Mouse (Mus musculus): ENCODE measurements at regions not wholly inside any gene's neighbourhood (a gene's known extent, or its start where the extent isn't known, plus 50 kb on each side); places are given as distances from the start of the nearest gene placed in this dataset.

- no peak for DNase-seq (ENCODE audit: extremely low spot score, low read depth, low spot score)
Observed at GRCm38 (mm10) chr5:106321023-106321422, 136.9 kb downstream of the Barhl2 start.

DNA sequence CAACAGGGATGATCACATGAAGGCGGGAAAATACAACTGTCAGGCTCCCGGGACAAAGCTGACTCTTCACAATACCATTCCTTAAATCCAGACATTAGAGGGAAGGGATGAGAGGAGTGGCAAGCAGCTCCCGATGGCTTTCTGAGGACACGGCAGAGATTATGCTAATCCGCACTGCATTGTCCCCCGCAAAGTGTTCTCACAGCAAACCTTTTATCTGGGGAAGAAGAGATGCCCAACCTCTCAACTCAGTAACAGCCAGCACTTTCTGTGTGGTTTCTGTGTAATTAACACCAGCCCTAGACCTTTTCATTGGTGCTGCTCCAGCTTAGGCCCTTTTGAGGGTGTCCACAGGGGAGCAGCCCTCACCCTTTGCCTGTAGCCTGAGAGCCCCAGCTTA lies 137.9 kb downstream of the Barhl2 start:
- DNase-seq (ENCODE audit: extremely low spot score, low read depth, low spot score): no peak

- no peak for DNase-seq (ENCODE audit: extremely low spot score, low read depth, low spot score)
Observed at GRCm38 (mm10) chr5:106318246-106318645, 139.7 kb downstream of the Barhl2 start.

DNA sequence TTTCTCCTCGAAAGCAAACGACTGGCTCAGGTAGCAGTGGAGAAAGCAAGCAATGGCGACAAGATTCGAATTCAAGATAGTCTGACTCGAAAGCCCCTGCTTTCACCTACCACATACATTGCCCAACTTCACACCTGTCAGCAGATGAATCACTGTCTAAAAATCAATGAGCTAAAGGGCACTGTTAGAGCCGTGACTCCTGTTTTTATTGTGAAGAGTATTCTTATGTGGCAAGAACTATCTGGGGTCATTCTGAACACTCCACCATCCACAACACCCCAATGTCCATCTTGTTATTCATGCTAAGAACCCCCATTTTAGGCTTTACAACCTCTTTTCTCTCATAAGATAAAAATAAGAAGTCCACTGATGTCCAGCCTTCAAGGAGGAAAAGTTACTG lies 144.1 kb downstream of the Barhl2 start:
- DNase-seq (ENCODE audit: extremely low spot score, low read depth, low spot score): no peak

GRCm38 (mm10) chr5:106301372-106301771 lies 156.6 kb downstream of the Barhl2 start:
- DNase-seq (ENCODE audit: extremely low spot score, low read depth, low spot score): no peak

DNA sequence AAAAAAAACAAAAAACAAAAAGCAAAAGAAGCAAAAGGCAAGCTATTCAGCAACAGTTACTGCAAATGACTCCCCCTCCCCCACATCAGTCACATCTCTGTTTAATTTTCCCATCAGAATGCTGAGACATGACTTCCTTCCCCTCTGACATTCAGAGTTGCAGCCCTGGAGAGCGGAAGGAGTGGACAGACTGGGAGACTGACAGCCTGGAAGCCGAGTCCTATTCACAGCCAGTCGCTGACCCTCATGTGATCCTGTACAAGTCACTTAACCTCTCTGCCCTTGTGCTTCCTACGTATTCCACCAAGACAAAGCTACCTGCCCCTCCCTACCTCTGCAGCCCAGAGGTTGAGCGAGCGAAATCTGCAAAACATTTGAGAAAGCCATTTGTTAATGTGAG lies 161.2 kb downstream of the Barhl2 start:
- no peak for DNase-seq (ENCODE audit: extremely low spot score, low read depth, low spot score)

DNA sequence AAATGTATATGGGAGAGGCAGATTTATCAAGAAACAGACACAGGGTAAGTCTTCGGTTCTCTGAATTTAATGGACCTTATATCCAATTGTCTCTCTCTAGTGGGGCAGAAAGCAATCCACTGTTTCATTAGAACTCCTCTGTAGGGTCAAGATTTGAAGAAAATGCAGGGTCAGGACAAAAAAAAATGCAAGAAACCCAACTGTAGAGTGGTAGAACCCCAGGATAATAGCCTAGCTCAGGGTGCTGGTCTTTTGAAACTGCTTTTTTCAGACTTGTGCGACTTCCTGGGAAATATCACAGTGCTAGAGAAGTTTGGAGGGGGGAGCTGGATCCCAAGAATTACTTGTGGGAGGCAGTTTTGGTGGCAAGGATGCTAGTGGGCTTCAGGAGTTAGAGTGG lies 162.0 kb downstream of the Barhl2 start:
- no peak for DNase-seq (ENCODE audit: extremely low spot score, low read depth, low spot score)

GRCm38 (mm10) chr5:106295538-106295937 lies 162.4 kb downstream of the Barhl2 start:
- no peak for DNase-seq (ENCODE audit: extremely low spot score, low read depth, low spot score)

- no peak for DNase-seq (ENCODE audit: extremely low spot score, low read depth, low spot score)
Observed at GRCm38 (mm10) chr5:106292387-106293229, 165.4 kb downstream of the Barhl2 start.

- no peak for DNase-seq (ENCODE audit: extremely low spot score, low read depth, low spot score)
Observed at GRCm38 (mm10) chr5:106285152-106285551, 172.8 kb downstream of the Barhl2 start.

- no peak for DNase-seq (ENCODE audit: extremely low spot score, low read depth, low spot score)
Observed at GRCm38 (mm10) chr5:106284731-106285130, 173.2 kb downstream of the Barhl2 start.

GRCm38 (mm10) chr5:106282646-106283045 lies 175.3 kb downstream of the Barhl2 start:
- no peak for DNase-seq (ENCODE audit: extremely low spot score, low read depth, low spot score)

DNA sequence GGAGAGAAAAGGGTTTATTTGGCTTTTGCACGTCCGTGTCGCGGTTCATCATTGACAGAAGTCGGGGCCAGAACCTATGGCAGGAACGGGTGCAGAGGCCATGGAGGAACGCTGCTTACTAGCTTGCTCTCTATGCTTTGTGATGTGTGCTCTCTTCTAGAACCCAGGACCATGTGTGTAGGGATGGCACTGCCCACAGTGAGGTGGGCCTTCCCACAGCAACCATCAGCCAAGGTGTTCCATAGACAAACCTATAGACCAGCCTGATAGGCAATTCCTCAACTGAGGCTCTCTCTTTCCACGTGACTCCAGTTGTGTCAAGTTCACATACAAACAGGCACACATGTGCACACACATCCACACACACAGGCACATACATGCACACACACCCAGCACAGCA lies 180.2 kb downstream of the Barhl2 start:
- no peak for DNase-seq (ENCODE audit: extremely low spot score, low read depth, low spot score)

DNA sequence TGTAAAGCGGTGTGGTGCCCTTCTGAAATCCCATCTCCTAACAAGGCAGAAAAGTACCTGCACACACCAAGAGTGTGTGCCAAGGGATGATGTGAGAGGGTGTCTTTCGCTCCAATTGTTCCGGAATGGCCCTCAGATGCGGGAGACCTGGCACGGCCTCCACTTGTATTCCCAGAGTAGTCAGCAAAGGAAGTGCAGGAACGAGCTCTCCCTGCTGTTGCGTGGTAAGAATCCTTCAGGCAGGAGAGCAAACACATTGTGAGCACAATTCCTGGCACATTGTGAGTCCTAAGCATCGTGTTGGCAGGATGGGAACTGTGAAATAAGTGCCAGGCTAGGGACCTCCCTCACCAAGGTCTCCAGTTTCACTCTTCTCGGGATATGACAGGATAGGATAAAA lies 180.7 kb downstream of the Barhl2 start:
- DNase-seq (ENCODE audit: extremely low spot score, low read depth, low spot score): no peak

DNA sequence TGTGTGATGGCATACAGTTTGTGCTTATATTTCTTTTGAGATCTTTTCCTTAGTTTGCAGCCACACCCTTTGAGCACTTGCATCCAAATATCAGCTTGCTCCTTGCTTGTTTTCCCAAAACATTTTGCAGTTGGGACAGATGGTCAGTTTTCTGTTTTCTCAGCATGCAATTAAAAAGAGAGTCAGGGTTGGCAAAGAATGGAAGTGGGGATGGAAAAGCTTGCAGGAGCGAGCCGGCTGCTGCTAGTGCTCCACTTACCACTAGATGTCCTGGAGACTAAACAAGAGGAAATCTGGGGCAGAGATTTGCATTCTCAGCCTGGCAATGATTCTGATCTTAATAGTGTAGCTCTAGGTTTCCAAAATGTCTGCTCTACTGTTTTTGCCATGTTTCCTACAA lies 181.8 kb downstream of the Barhl2 start:
- no peak for DNase-seq (ENCODE audit: extremely low spot score, low read depth, low spot score)

GRCm38 (mm10) chr5:106274617-106275016 lies 183.3 kb downstream of the Barhl2 start:
- DNase-seq (ENCODE audit: extremely low spot score, low read depth, low spot score): no peak

DNA sequence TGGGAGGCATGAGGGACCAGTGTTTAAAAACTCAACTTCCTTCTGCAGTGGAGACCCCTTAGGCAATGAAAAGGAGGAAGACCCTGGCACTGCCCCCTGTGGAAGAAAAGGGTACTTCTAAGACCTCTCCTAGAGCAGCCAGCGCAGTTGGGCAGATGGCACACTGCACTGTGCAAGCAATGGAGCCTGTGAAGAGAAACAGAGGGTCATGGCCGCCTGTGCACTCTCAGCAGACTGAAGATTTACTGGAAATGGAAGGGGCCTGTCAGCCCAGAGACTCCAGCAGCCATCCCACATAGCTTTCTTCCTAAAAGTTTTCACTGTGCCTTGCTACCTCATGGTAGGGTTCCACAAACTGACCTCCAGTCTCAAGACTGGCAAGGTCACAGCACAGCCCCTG lies 193.4 kb downstream of the Barhl2 start:
- no peak for DNase-seq (ENCODE audit: extremely low spot score, low read depth, low spot score)

GRCm38 (mm10) chr5:106257179-106257578 lies 200.8 kb downstream of the Barhl2 start:
- DNase-seq (ENCODE audit: extremely low spot score, low read depth, low spot score): no peak

DNA sequence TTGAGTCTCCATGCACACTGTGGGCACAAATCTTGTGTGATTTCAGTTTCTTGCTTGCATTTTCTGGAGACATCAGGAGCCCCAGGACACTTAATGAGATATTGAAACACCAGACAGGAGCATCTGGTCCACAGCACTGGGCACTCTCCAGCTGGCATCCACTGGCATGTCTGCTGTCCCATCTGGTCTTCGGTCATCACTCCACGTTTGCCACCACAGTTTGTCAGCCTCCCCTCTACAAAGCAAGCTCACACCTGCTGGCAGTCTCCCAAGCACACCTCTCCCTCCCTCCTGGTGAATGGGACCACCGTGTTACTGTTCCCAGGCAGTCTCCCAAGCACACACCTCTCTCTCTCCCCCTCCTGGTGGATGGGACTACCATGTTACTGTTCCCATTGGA lies 228.8 kb downstream of the Barhl2 start:
- no peak for DNase-seq (ENCODE audit: extremely low spot score, low read depth, low spot score)

- DNase-seq (ENCODE audit: extremely low spot score, low read depth, low spot score): no peak
Observed at GRCm38 (mm10) chr5:106224141-106224540, 233.8 kb downstream of the Barhl2 start.

DNA sequence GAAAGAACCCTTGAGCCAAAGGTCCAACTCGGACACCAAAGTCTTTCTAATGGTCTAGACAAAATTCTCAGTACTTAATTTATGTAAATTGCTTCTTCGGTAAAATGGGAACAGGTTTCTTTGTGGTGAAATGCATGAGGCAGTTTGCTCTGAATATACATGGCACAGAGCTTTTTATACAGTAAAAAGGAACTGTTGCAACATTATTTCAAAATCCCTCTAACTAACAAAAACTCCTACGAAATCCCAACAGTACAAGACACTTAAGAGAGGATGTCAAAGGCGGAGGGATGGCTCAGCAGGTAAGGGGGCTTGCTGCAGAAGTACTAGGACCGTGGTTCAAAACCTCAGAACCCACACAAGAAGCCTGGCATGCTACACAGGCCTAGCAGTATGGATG lies 248.4 kb downstream of the Barhl2 start:
- DNase-seq (ENCODE audit: extremely low spot score, low read depth, low spot score): no peak

- DNase-seq (ENCODE audit: extremely low spot score, low read depth, low spot score): no peak
Observed at GRCm38 (mm10) chr5:106207706-106208105, 250.3 kb downstream of the Barhl2 start.

DNA sequence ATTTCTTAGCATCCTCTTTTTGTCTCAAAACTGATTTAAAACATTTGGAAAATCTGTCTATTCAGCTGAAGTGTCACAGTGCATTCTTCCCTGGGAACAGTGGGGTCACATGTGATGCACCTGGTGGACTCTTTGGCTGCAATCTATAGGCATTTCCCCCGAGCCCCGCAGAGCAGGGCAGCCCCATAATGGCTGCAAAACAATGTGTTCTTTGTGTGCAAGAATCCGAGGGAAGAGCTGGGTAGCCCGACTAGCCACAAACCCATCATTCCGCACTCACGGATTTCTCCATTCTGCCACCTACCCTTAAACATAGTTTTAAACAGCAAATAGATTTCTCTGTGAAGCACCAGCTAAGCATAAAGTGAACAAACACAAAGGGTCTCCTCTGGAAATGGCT lies 252.2 kb downstream of the Barhl2 start:
- DNase-seq (ENCODE audit: extremely low spot score, low read depth, low spot score): no peak
